Mouse (Mus musculus): Measurements from ENCODE around the gene Cadm3. TPM values are rescaled to one million over a fixed set of nuclear protein-coding genes. Genes with fewer than 3 reads are reported as not detected.

Gene Cadm3
- total RNA-seq, 1 experiment from 2014 or later: 0.05 TPM

DNA sequence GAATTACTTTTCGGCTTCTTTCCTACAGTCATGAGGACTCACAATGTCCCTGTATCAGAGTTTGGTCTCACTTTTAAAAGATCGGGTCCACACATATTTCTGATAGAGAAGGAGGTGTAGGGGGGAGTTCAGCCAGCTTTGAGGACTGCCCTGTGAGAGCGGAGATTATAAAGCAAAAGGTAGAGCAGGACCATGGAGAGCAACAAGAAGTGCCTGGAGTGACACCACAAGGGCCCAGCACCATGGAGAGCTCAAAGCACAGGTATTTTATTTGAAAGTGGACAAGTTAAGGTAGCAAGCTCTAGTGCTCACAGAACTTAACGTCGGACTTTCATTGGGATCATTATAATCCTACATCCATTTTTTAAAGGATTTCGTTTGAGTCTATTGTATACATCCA is 5.8 kb downstream of the Cadm3 start:
- peak; percentile 84 for ATAC-seq (replicated peaks; ENCODE audit: low read depth, poor library complexity, severe bottlenecking)

DNA sequence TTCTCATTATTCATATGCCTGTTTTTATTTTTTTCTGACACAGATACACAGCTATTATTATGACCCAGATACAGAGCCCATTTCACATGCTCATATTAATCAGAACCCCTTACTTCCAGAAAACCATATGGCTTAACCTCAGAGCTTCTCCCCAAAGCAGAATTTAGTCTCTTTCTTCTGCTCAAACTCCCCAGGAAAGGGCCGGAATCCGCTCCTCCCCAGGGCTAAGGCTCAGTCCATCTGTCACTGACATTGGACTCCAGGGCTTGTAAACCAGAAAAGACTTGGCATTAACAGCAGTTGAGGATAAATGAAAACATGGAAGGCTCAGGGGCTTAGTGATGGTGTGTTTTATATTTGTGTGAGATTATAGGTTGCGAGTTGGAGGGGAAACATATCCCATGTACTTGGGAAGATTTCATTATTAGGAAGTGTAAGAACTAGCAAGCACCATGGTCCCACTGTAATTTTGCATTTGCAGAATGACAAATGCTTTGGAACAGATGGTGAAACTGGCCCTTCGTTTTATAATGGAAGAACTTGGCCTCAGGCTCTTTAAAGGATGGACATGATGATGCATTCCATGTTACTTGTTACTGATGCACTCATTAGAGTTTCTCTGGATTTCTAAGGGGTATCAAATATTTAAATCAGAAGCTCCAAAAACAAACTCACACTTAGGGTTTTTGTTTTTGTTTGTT is 7.8 kb downstream of the Cadm3 start:
- ATAC-seq (replicated peaks; ENCODE audit: low read depth, poor library complexity, severe bottlenecking): no peak

DNA sequence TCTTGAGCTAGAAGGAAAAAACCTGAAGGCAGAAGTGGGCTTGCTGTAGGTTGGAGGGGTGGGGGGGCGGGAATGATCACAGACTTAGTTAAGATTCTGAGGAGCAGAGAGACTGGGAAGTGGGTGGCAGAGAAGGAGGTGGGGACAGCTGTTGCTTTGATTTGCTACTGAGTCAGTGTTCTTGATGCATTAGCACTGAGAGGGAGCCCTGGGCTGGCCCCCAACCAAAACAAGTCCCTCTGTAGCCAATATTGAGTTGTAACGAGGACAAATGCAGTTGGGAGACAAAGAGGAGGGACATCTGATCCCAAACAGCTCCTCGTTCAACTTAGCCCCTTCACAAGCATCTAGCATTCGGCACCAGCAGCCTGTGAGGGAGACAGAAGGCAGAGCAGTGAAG is 9.7 kb downstream of the Cadm3 start:
- ATAC-seq (replicated peaks; ENCODE audit: low read depth, poor library complexity, severe bottlenecking): no peak

DNA sequence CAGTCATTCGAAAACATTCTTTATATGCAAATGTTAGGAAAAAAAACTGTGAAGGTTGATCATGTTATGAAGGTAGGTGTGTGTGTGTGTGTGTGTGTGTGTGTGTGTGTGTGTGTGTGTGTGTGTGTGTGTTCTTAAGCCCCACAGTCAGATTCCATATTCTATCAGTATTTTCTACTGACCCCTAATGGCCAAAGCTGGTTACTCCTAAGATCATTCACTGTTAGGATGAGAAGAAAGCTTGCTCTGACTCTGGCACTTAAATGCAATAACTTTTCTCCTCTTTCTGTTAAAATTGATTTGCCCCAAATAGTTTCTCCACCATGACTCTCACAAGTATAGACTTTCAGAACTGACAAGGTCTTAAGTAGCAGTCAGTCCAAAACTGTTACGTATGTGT is 10.8 kb downstream of the Cadm3 start:
- ATAC-seq (replicated peaks; ENCODE audit: low read depth, poor library complexity, severe bottlenecking): no peak

DNA sequence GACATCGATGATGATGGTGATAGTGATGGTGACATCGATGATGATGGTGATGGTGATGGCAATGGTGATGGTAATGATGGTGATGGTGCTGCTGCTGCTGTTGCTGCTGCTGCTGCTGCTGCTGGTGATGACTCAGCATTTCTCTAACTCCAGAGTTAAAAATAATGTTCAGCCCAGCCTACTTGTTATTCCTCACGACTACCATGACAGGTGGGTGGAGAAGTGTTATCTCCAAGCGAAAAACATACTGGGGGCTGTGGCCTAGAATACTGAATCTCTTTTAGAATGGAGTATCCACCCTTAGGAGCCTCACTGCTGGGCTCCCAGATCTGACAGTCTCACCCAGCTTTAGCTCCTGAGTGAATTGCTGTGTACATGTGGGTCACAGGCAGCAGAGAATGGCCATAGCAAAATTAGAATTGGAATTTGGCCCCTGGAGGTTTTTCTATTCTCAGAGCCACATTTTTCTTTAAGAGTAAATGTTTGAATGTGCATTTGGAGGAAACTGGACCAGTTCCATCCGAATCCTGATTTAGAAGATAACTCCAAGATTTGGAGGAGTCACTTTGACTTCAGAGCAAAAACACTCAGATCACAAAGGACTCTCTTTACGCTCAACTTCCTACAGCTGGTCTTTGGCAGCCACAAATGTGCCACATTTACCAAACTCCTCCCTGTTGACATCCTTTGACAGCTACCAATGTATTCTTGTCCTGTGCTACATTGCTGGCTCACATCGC is 12.2 kb downstream of the Cadm3 start:
- 0 out of 2 replicates have a peak, but pooled peaks have one; percentile 22 for ATAC-seq (replicated peaks; ENCODE audit: low read depth, poor library complexity, severe bottlenecking)

DNA sequence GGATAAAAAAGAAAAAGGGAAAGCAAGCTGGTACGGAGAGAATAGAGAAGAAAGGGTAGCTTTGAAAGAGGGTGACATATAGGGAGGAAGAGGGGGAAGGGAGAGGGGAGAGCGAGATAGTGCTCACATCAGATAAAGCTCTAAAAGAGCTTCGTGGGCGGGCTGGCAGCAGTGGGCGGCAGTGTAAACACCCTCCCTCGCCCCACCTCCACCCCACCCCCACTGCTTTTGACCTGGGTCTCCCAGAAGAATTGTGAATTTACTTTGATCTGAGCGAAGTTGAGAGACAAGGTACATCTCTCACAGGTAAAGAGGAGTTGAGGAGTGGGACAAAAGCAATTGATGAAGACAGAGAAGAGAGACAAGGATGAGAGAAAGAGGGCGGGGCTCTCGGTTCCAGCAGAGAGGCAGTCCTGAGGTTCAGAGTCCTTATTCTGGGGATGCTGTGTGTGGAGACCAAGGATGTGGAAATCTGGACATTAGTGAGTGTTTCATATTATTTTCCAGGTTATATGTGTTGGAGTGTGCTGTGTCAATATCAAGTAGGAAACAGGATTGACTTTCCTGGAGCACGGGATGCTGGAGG is 17.0 kb downstream of the Cadm3 start, which contains the start of gene Aim2:
Gene Aim2 (plus strand): TSS at position 508 of the 586 bp plus-strand sequence.
- ATAC-seq (replicated peaks; ENCODE audit: low read depth, poor library complexity, severe bottlenecking): no peak

DNA sequence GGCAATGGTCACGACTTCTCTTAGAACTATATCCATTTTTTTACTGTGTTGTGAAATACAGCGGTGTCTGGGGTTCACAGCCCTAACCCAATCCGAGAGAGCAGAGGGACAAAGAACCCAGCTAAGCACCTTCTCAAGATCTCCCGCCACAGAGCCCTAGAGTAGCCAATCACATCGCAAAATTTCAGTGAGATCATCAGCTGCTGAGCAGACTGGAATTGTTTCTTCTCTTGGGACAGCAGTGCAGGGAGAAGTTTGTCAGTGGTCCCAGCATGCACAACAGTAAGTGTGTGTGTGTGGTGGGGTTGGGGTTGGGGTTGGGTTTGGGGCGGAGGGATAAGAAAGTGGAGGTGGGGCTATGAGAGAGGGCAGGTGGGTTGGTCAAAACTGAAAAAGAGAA is 17.5 kb downstream of the Cadm3 start:
- peak; percentile 87 for ATAC-seq (replicated peaks; ENCODE audit: low read depth, poor library complexity, severe bottlenecking)

DNA sequence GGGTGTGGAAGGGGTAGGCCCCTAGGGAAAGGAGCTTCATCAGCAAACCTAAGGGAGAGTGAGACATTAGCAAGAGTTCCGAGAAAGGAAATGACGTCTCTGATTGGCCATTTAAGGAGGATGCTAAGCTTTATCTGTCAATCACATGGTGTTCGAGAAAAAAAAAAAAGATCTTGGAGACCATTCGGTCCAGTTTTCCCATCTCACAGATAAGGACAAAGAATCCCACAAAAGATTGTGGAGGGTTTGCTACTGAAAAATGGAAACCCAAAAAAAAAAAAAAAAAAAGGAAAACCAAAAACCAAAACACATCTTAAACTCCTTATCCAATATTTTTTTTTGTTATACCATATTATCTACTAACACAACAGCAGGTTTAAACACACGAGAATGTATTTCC is 18.3 kb downstream of the Cadm3 start:
- ATAC-seq (replicated peaks; ENCODE audit: low read depth, poor library complexity, severe bottlenecking): no peak

DNA sequence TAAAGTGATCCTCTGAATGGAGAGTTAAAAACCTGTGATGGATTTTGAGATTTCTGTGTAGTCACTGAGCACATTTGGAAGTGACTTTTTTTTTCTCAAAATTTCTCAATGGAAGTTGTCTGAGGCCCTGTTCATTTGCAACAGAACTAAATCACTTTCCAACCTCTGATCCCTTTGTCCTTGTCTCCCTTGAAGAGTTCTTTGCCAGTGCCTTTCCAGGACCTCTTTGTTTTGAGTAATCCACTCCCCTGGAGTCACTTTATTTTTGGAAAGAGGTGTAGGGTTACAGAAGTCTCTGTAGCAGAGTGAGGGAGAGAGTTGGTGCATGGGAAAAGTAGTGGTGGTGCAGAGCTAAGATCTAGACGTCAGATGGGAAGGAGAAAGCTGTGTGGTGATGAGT is 19.0 kb downstream of the Cadm3 start:
- ATAC-seq (replicated peaks; ENCODE audit: low read depth, poor library complexity, severe bottlenecking): no peak

DNA sequence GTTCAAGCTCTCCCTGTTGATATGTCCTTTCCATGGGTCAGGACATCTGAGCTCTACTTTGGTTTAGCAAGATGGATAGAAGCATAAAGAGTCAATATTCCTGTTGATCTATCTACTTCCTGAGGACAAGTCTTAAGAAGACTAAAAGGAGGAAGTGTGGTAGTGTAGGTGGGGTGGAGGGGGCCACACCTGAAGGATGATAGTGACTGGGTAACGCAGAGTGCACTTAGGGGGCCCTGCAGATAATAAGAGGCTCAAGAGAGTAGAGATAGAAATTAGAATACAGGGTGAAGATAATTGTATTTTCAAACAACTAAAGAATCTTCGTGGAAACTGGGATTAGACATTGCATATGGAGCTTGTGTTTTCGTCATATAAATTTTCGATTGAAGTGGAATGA is 22.4 kb downstream of the Cadm3 start:
- no peak for ATAC-seq (replicated peaks; ENCODE audit: low read depth, poor library complexity, severe bottlenecking)

DNA sequence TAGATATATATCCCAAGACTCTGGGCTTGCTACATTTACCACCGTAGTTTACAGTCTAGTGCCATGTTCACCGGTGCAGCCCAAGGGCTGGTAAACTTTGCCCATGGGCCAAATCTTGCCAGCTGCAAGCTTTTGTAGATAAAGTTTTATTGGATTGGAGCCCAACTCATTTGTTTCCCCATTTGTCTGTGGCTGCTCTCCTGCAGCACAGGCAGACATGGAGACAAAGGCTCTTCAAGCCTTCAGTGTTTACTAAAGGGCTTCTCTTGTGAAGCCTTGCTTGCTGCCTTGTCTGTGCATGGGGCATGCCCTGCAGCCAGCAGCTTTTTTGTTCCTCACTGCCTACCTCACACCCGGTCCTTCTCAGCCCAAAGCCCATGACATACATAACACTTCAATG is 23.6 kb downstream of the Cadm3 start:
- ATAC-seq (replicated peaks; ENCODE audit: low read depth, poor library complexity, severe bottlenecking): 0 out of 2 replicates have a peak, but pooled peaks have one; percentile 23

DNA sequence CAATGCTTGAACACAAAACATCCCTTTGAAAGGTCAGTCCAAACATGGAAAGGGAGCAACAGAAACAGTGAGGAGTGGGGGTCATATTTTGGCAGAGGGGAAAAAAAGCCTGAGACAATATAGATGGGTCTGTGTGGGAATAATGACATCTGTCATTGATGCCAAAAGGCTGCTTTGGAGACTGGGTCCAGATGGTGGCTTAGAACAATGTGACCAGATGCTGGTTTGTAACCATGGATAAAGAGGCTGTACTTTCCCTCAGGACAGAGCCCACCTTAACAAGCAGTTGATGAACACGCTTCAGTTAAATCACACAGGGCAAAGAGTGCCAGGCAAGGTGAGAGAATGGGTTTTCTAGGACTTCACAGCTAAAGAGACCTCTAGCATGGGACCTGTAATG is 25.1 kb downstream of the Cadm3 start:
- ATAC-seq (replicated peaks; ENCODE audit: low read depth, poor library complexity, severe bottlenecking): no peak

DNA sequence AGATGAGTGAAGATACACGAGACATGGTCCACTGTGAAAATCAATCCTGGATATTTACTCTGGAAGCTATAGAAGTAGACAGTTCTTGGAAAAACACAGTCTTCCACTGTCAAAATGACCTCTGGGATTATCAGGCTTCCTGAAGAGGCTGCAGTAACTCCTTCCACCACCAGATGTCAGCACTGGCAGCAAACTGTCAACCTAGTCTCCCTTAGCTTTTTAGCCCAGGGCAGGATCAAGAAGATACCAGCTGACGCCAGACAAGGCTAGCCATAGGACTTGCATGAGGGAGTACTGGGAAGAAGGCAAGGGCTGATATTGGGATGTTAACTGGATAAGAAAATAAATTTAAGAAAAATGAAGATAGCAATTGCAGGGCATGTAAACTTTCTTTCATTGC is 28.0 kb downstream of the Cadm3 start:
- peak; percentile 82 for ATAC-seq (replicated peaks; ENCODE audit: low read depth, poor library complexity, severe bottlenecking)

DNA sequence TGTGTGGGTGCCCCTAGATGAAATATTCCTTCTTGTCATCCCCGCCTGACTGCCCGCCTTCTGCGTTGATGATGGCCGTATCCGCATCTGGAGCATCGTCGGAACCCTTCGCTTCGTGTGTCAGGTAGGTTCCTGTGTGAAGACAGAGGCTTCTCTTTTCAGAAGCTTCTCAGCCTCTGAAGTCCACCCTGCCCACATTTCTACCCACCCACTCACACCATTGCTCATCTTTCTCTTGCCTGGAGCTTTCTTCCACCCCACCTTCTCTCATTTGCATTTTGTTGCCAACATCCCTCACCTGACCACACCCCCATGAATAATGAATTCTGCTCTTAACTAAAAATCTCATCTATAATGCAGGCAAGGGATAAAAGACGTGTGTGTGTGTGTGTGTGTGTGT is 30.5 kb downstream of the Cadm3 start:
- ATAC-seq (replicated peaks; ENCODE audit: low read depth, poor library complexity, severe bottlenecking): no peak

DNA sequence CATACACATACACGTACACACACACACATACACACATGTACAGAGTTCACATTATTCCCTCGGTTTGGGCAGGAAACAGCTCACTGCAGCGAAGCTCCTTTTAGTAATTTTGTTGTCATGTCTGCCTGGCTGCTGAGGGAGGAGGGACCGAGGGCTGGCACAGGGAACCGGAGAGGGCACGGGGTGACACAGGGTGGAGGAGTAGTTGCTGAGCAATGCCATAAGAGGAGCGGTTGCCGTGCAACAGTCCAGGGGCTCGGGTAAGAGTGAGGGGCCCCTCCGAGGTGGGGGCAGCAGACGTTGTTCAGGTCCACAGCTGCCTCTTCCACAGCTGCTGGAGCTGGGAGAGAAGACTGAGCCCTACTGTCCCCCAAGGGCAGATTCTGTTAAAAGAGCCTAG is 31.6 kb downstream of the Cadm3 start:
- ATAC-seq (replicated peaks; ENCODE audit: low read depth, poor library complexity, severe bottlenecking): no peak

DNA sequence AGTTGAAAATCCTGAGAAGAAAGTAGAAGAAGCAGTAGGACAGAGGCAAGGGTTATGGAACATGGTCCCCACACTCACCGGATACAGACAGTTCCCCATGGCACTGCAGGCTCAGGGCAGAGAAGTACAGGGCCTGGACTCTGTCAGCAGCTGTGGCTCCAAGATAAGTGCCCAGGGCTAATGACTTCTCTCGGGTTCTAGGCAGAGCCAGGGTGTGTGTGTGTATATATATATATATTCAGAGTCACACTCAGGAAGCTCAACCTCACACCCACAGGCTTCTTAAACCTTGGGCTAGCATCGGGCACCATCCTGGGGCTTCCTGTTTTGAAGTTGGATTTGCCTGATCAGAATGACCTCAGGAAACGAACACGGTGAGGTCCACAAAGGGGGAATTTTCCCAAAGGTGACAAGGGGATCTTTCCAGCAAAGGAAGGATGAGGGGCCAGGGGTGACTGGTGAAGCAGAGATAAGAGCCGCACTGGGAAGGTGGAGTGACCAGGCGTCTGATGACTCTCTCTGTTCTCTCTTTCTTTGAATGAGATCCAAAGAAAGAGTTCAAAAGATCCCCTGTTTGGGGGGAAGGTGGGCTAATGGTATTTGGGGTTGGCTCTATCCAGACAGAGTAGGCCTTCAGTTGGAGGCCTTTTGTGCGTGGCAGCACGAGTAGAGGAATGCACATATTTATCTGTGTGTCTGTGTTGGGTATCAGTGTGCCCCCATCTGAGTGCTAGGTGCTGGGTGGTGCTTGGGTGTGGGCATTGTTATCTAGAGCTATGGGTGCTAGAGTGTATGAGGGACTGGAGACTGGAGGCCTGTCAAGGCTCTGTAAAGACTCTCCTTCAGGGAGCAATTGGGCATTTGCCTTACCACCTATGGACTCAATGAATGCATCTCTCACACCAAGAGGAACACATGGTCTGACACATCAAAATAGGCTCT is 33.9 kb downstream of the Cadm3 start, which contains the start of gene Ackr1:
Gene Ackr1 (minus strand): TSS at position 439 of the 942 bp plus-strand sequence.
- ATAC-seq (replicated peaks; ENCODE audit: low read depth, poor library complexity, severe bottlenecking): peak; percentile 80

DNA sequence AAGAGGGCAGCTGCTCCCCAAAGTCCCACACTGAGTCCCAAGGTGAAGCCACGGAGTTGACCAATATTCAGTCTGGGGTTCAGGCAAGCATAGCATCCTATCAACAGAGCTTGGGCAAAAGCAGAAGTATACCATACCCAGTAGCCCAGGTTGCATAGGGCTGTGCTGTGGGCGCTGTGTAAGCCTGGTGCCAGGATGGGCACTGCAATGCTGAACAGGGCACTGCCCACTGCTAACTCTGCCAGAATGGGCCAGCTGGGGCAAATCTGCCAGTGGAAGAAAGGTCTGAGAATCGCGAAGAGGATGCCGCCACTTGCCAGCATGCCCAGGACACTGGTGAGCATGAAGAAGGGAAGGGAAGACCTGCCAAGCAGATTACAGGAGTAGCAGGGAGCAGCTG is 35.1 kb downstream of the Cadm3 start:
- 0 out of 2 replicates have a peak, but pooled peaks have one; percentile 27 for ATAC-seq (replicated peaks; ENCODE audit: low read depth, poor library complexity, severe bottlenecking)

DNA sequence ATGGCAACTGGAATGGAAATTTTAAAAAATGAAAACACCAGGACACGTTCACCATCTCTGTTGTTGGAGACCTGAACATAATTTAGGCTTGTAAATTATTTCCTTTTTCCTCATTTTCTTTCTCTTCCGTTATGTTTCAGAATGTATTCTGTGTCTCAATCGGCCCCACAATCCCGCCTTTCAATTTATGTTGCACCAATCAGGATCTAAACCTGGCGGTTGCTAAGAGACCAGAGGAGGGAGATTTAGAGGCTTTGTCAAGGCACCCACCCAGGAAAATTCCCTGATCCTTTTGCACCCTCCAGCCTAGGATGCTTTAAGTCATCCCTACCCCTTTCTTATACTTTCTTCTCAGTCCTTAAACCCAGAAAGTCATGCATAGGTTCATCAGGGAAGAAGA is 37.8 kb downstream of the Cadm3 start:
- no peak for ATAC-seq (replicated peaks; ENCODE audit: low read depth, poor library complexity, severe bottlenecking)

DNA sequence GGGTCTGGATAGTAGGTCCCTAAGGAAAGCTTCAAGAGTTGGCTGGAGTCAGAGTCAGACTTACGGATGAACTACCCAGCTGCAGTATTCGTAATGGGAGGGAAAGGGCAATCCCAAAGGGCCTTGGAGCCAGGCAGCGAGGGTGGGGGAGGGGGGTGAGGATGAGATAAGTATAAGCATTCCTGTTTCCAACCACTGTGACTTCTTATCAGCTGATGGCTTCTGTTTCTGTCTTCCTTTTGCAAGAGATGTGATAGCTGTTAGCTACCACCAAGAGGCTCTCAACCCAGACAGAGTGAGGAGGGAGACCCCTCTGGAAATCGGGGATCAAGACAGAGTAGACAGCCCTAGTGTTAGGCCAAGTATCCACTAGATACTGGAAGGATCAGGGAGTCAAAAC is 38.3 kb downstream of the Cadm3 start:
- peak; percentile 51 for ATAC-seq (replicated peaks; ENCODE audit: low read depth, poor library complexity, severe bottlenecking)

DNA sequence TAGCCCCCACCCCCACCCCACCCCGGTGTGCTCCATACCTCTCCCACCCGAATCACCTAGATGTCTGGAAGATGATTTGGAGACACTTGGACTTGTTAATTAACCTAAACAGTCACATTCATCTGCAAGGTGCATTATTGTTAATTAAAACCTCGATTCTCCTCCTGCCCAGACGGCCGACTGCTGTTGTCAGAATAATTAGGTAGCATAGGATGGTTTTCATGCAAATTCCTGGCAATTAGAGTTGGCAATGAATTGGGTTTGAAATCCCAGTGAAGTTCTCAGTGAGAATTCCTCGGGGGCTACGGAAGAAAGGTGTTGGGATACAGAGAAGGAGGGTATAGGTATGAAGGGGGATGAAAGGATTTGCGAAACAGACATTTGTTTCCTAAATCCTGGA is 39.0 kb downstream of the Cadm3 start:
- ATAC-seq (replicated peaks; ENCODE audit: low read depth, poor library complexity, severe bottlenecking): no peak

Data from common myeloid progenitor, adult 5-6 weeks (primary cell).